Mouse (Mus musculus) hindbrain, embryonic 12.5 days (tissue): ENCODE data around the gene St8sia4. TPM values are rescaled to one million over a fixed set of nuclear protein-coding genes. Genes with fewer than 3 reads are reported as not detected.

Experiments used
- ATAC-seq: fragments of 200-750 bp; cut with Nextera tagmentation; 2 replicates; pipeline ENCODE4 v1.8.0; 2017; ENCODE audit warnings: moderate TSS enrichment; ENCODE audit not compliant: low FRiP score
- H3K27ac ChIP-seq: fragments of 300-500 bp; sonication (generic); 2 replicates; pipeline ENCODE4 v1.5.1; 2016; ENCODE audit warnings: mild to moderate bottlenecking
- H3K27me3 ChIP-seq: fragments of 300-500 bp; sonication (generic); 2 replicates; pipeline ENCODE4 v1.6.1; 2016; ENCODE audit warnings: mild to moderate bottlenecking
- H3K36me3 ChIP-seq: fragments of 300-500 bp; sonication (generic); 2 replicates; pipeline ENCODE4 v1.6.1; 2016; ENCODE audit warnings: mild to moderate bottlenecking
- H3K4me1 ChIP-seq: fragments of 300-500 bp; sonication (generic); 2 replicates; pipeline ENCODE4 v1.6.1; 2016
- H3K4me2 ChIP-seq: fragments of 300-500 bp; sonication (generic); replicated peaks from 2 replicates; pipeline ENCODE4 v1.6.1; 2016; ENCODE audit warnings: mild to moderate bottlenecking
- H3K4me3 ChIP-seq: fragments of 300-500 bp; sonication (generic); 2 replicates; pipeline ENCODE4 v1.5.1; 2016; ENCODE audit warnings: mild to moderate bottlenecking
- H3K9ac ChIP-seq: fragments of 300-500 bp; sonication (generic); 2 replicates; pipeline ENCODE4 v1.6.1; 2016; ENCODE audit warnings: mild to moderate bottlenecking, moderate library complexity
- H3K9me3 ChIP-seq: fragments of 300-500 bp; sonication (generic); replicated peaks from 2 replicates; pipeline ENCODE4 v1.6.1; 2016; ENCODE audit warnings: mild to moderate bottlenecking
- WGBS: fragments of 180-500 bp; shearing (Covaris S2); methylation state at CpG from one replicate; pipeline ENCODE4 v1.1.7; 2016; 5-methylcytosine and 5-hydroxymethylcytosine counted together
- polyA plus RNA-seq: library from polyadenylated mRNA; unstranded; fragments of >200 nt; fragmentation: Nextera tagmentation; extraction: Ambion mirVana; gene quantifications from 2 replicates; pipeline ENCODE4 v1.2.1, GENCODE M21; 2016

The St8sia4 gene
- polyA plus RNA-seq, 1 experiment from 2014 or later, result 26.1 TPM

GRCm38 (mm10) chr1:95653445-95653844 is 13.9 kb downstream of the St8sia4 start:
- ATAC-seq, result no peak
- Histone ChIP-seq H3K4me1 (no peaks in the 10 kb centered on the region), H3K4me2 (no peak overlapping the region), H3K27me3 (no peaks in the 10 kb centered on the region), H3K27ac (no peak overlapping the region), H3K9ac (no peak overlapping the region), H3K36me3 (no peaks in the 10 kb centered on the region), H3K4me3 (no peak overlapping the region), H3K9me3 (no peaks in the 10 kb centered on the region)
- WGBS, result 91% methylated on average over 8 of the region's 8 CpGs

- ATAC-seq, result no peak
- Histone ChIP-seq H3K27ac (no peak overlapping the region), H3K4me2 (no peak overlapping the region), H3K4me3 (no peak overlapping the region), H3K4me1 (no peaks in the 10 kb centered on the region), H3K27me3 (no peaks in the 10 kb centered on the region), H3K9me3 (no peaks in the 10 kb centered on the region), H3K9ac (no peak overlapping the region), H3K36me3 (no peaks in the 10 kb centered on the region)
- 71% methylated on average over 2 of the region's 2 CpGs for WGBS
These were observed 23.1 kb downstream of the St8sia4 start for GRCm38 (mm10) chr1:95644292-95644691.

GRCm38 (mm10) chr1:95639001-95639400 is 28.4 kb downstream of the St8sia4 start:
- H3K4me1 ChIP-seq, result no peaks in the 10 kb centered on the region
- H3K9ac ChIP-seq, result no peak overlapping the region
- H3K4me2 ChIP-seq, result no peak overlapping the region
- H3K4me3 ChIP-seq, result no peak overlapping the region
- ATAC-seq, result no peak
- WGBS, result 86% methylated on average over 3 of the region's 3 CpGs
- H3K9me3 ChIP-seq, result no peaks in the 10 kb centered on the region; the same call in 1 of the 2 replicates
- H3K36me3 ChIP-seq, result peaks cover 6% of the 10 kb centered on the region; the same call in 1 of the 2 replicates
- H3K27me3 ChIP-seq, result no peaks in the 10 kb centered on the region
- H3K27ac ChIP-seq, result no peak overlapping the region

- no peaks in the 10 kb centered on the region for H3K27me3 ChIP-seq
- 0 out of 2 replicates have a peak, but pooled peaks cover 6% of the 10 kb centered on the region for H3K36me3 ChIP-seq
- H3K9me3 ChIP-seq, result no peaks in the 10 kb centered on the region
- H3K4me2 ChIP-seq, result no peak overlapping the region
- ATAC-seq, result no peak
- no peaks in the 10 kb centered on the region for H3K4me1 ChIP-seq
- H3K9ac ChIP-seq, result no peak overlapping the region
- H3K27ac ChIP-seq, result no peak overlapping the region
- 80% methylated on average over 5 of the region's 5 CpGs for WGBS
- H3K4me3 ChIP-seq, result no peak overlapping the region
These were observed 43.0 kb downstream of the St8sia4 start for GRCm38 (mm10) chr1:95624376-95624775.

GRCm38 (mm10) chr1:95618647-95619046 is 48.7 kb downstream of the St8sia4 start:
- Histone ChIP-seq H3K4me2 (no peak overlapping the region), H3K27ac (no peak overlapping the region), H3K4me1 (no peaks in the 10 kb centered on the region), H3K9ac (no peak overlapping the region), H3K27me3 (no peaks in the 10 kb centered on the region), H3K9me3 (no peaks in the 10 kb centered on the region), H3K4me3 (no peak overlapping the region), H3K36me3 (0 out of 2 replicates have a peak, but pooled peaks cover 6% of the 10 kb centered on the region)
- no peak for ATAC-seq
- WGBS, result 49% methylated on average over 3 of the region's 3 CpGs

GRCm38 (mm10) chr1:95618125-95618524 is 49.2 kb downstream of the St8sia4 start:
- no peak for ATAC-seq
- no peaks in the 10 kb centered on the region for H3K9me3 ChIP-seq
- H3K4me2 ChIP-seq, result no peak overlapping the region
- no peak overlapping the region for H3K4me3 ChIP-seq
- H3K9ac ChIP-seq, result no peak overlapping the region
- H3K36me3 ChIP-seq, result 0 out of 2 replicates have a peak, but pooled peaks cover 6% of the 10 kb centered on the region
- no peaks in the 10 kb centered on the region for H3K4me1 ChIP-seq
- H3K27me3 ChIP-seq, result no peaks in the 10 kb centered on the region
- H3K27ac ChIP-seq, result no peak overlapping the region
- 62% methylated on average over 3 of the region's 3 CpGs for WGBS

- WGBS, result 85% methylated on average over 2 of the region's 2 CpGs
- H3K36me3 ChIP-seq, result no peaks in the 10 kb centered on the region
- H3K4me1 ChIP-seq, result no peaks in the 10 kb centered on the region
- H3K9me3 ChIP-seq, result no peaks in the 10 kb centered on the region
- H3K27ac ChIP-seq, result no peak overlapping the region
- no peaks in the 10 kb centered on the region for H3K27me3 ChIP-seq
- no peak overlapping the region for H3K9ac ChIP-seq
- no peak overlapping the region for H3K4me3 ChIP-seq
- no peak overlapping the region for H3K4me2 ChIP-seq
- ATAC-seq, result no peak
These were observed 57.4 kb downstream of the St8sia4 start for GRCm38 (mm10) chr1:95610017-95610416.

GRCm38 (mm10) chr1:95609045-95609444 is 58.3 kb downstream of the St8sia4 start:
- Histone ChIP-seq H3K27me3 (no peaks in the 10 kb centered on the region), H3K4me3 (no peak overlapping the region), H3K9ac (no peak overlapping the region), H3K36me3 (no peaks in the 10 kb centered on the region), H3K4me2 (no peak overlapping the region), H3K4me1 (no peaks in the 10 kb centered on the region), H3K27ac (no peak overlapping the region), H3K9me3 (no peaks in the 10 kb centered on the region)
- whole genome bisulfite sequencing, result 87% methylated on average over 5 of the region's 5 CpGs
- no peak for ATAC-seq

- WGBS, result 79% methylated on average over 2 of the region's 2 CpGs
- no peak overlapping the region for H3K4me2 ChIP-seq
- no peaks in the 10 kb centered on the region for H3K4me1 ChIP-seq
- no peaks in the 10 kb centered on the region for H3K27me3 ChIP-seq
- no peaks in the 10 kb centered on the region for H3K9me3 ChIP-seq
- H3K4me3 ChIP-seq, result no peak overlapping the region
- H3K36me3 ChIP-seq, result no peaks in the 10 kb centered on the region
- H3K9ac ChIP-seq, result no peak overlapping the region
- ATAC-seq, result no peak
- H3K27ac ChIP-seq, result no peak overlapping the region
These were observed 61.9 kb downstream of the St8sia4 start for GRCm38 (mm10) chr1:95605458-95605857.

- WGBS, result 100% methylated on average over 1 of the region's 1 CpGs
- no peaks in the 10 kb centered on the region for H3K9me3 ChIP-seq
These were observed 69.3 kb downstream of the St8sia4 start for GRCm38 (mm10) chr1:95598108-95598507.

GRCm38 (mm10) chr1:95596825-95597224 is 70.5 kb downstream of the St8sia4 start:
- Histone ChIP-seq H3K9ac (no peak overlapping the region), H3K4me3 (no peak overlapping the region), H3K27ac (no peak overlapping the region), H3K4me1 (no peaks in the 10 kb centered on the region), H3K36me3 (no peaks in the 10 kb centered on the region), H3K9me3 (no peaks in the 10 kb centered on the region), H3K4me2 (no peak overlapping the region), H3K27me3 (no peaks in the 10 kb centered on the region)
- ATAC-seq, result no peak
- 87% methylated on average over 1 of the region's 1 CpGs for WGBS

More at GRCm38 (mm10) chr1:95598108-95598507, 69.3 kb downstream of the St8sia4 start:
- no peak overlapping the region for H3K4me2 ChIP-seq
- ATAC-seq, result no peak
- no peak overlapping the region for H3K27ac ChIP-seq
- no peaks in the 10 kb centered on the region for H3K4me1 ChIP-seq
- no peak overlapping the region for H3K9ac ChIP-seq
- H3K4me3 ChIP-seq, result no peak overlapping the region
- no peaks in the 10 kb centered on the region for H3K36me3 ChIP-seq
- H3K27me3 ChIP-seq, result no peaks in the 10 kb centered on the region

GRCm38 (mm10) chr1:95591101-95591500 is 76.3 kb downstream of the St8sia4 start:
- 0 out of 2 replicates have a peak, but pooled peaks cover 3% of the 10 kb centered on the region for H3K36me3 ChIP-seq
- no peak overlapping the region for H3K4me3 ChIP-seq
- H3K4me2 ChIP-seq, result no peak overlapping the region
- H3K4me1 ChIP-seq, result no peaks in the 10 kb centered on the region
- ATAC-seq, result no peak
- no peaks in the 10 kb centered on the region for H3K9me3 ChIP-seq
- no peaks in the 10 kb centered on the region for H3K27me3 ChIP-seq
- no peak overlapping the region for H3K27ac ChIP-seq
- H3K9ac ChIP-seq, result no peak overlapping the region
- 86% methylated on average over 2 of the region's 2 CpGs for WGBS

- Histone ChIP-seq H3K4me1 (no peaks in the 10 kb centered on the region), H3K4me2 (no peak overlapping the region), H3K27me3 (no peaks in the 10 kb centered on the region), H3K9me3 (no peaks in the 10 kb centered on the region), H3K27ac (no peak overlapping the region), H3K36me3 (0 out of 2 replicates have a peak, but pooled peaks cover 3% of the 10 kb centered on the region), H3K4me3 (no peak overlapping the region), H3K9ac (no peak overlapping the region)
- 83% methylated on average over 2 of the region's 2 CpGs for WGBS
- no peak for ATAC-seq
These were observed 77.3 kb downstream of the St8sia4 start for GRCm38 (mm10) chr1:95590108-95590507.
